Mouse (Mus musculus) WW6 (cell line): ENCODE results near the gene Tbc1d14.
A peak's percentile ranks its signal among the peaks of the same experiment; 100 is the strongest.

ENCODE experiments used
- DNase-seq: peaks from one replicate; pipeline ENCODE4 v3.0.0-alpha.2; 2013; ENCODE audit warnings: low read depth, low spot score

Gene Tbc1d14

DNA sequence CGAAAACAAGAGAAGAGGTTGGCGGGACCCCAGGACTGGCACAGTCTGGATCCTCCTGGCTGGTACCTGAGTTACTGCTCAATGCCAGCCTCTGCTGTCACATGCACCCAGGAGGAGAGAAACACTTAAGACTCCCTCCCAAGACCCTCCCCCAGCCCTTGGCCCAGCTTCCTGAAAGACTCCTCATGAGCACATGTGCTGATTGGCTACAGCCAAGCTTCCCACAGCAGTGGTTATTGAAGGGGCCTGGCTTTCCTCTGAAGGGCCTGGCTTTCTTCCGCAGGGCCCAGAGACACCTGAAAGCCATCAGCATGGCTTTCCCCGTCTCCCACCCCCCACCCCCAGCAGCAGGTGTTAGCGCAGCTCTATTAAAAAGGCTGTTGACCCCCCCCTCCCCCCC lies at the start of gene Tbc1d14:
Gene Tbc1d14, minus strand, starts transcription at position 101 of the 400 bp plus-strand sequence.
- DNase-seq = no peak

DNA sequence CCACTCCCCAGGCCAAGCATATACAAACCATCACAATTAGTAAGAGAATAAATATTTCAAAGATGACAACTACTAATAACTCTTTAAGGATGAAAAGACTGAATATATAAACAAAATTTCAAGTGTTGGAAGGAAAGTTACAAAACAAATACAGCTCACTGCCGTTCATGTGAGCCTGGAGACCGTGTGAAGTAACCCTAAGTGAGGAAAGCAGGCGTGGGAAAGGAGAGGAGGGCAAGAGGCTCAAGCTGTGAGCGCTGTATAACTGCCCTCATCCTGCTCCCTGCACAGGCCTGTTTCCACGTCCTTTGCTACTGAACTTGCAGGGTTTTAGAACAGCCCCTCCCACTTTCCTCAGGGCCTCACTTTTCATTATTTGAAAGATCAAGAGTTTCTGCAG lies 32.5 kb upstream of the Tbc1d14 start:
- DNase-seq = no peak

DNA sequence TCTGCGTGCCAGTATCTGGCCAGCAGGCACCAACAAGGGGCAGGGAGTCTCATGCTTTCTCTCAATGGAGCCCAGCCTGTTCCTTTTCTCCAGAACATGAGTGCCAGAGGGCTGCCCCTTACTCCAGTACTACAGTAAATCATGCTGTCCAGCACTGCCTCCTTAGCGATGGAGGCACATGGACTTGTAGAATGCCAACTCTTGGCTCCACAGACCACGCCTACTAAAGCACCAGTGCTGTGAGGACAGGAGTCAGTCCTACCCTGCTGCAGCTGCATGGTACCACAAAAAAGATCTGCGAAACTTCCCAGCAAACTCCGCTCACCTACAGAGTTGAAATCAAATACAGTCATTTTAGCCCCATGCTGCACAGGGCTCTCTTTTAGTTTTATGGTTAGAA lies 30.6 kb upstream of the Tbc1d14 start:
- no peak for DNase-seq

DNA sequence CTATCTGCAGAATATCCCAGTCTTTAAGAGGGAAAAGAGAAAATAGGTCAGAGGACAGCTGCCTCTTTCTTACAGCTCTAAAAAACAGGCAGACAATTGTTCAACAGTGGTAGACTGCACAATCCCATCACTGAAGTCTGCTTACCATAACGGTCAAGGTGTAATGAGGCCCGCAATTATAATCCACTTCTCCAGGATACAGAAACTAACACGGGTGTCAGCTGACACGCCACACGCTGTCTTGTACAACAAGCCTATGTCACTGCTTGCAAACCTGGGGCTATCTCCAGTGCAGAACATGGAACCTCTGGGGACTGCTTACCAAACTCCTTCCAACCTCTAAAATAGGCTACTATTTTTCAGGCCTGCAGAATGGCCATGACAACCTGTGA lies 28.0 kb upstream of the Tbc1d14 start:
- DNase-seq = no peak

DNA sequence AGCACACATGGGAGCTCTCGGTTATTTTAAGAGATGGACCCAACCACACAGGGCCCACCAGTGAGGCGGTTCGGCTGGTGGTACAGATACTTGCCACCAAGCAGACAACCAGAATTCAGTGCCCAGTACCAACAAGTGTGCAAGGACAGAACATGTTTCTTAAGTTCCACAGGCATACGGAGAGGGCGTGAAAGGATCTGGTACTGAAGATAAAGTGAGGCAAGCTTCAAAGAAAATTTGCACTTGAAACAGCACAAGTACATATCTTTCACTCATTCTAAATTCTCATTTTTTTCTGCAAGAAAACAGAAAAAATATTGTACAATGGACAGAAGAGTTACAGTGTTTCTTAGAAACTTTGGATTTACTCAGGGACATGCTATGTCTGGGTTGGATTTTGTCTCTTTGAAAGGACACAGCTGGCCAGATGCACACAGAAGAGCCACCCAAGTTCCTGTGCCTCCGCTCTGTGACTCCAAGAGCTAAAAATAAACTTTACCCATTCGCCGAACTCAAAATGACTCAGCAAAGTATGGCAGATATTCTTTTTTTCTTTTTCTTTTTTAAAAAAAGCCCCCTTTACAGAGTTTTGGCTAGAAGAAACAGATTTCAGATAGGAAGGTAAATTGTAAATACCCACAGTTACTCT lies 27.5 kb upstream of the Tbc1d14 start:
- DNase-seq = no peak

DNA sequence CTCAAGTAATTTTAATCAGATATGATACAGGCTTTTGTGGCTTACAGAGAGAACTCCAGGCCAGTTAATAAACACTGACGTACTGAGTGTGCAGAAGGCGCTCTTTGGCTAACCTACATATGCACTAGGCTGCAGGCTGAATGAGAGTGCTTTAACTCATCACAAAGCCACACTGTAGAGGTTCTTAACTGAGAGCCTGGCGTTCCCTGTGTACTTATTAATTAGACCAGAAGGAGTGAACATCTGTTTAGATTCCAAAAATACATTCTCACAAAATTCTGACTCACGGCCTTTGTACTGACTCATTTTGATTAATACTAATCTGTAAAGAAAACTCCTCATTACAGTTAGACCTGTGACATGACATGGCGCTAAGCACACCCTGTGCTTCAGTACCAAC lies 25.8 kb upstream of the Tbc1d14 start:
- DNase-seq = no peak

DNA sequence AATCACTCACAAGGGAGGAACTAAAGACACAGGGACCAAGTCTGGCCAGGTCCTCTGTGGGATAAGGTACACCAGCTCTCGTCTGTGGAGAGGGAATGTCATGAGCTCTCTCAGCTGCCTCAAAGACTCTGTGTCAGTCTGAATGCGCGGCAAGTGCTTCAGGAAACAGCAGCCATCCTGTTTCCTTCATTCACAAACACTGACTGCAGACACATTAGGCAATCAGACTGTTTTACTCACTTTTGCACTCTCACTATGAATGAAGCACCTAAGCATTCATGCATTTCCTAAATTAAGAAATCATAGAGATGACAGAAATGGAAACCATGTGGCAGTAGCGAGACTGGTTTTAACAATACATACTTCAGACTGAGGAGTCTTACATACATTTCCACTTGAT lies 25.3 kb upstream of the Tbc1d14 start:
- no peak for DNase-seq

DNA sequence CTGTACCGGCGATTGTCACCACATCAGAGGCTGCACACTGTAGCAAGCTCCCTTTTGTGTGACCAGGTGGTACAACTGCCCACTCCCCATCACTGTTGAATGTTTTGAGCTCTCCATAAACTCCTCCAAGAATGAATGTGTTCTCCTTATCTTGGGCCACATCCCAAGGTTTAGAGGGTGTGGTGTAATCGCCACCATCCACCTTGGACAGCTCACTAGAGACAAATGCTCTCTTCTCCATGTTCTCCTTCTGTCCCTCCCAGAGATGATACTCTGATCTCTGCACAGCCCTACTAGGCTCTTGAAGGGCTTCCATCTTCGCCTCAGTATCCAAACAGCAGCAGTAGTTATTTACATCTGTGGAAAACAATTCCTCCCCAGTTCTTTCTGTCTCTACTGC lies 21.0 kb upstream of the Tbc1d14 start:
- DNase-seq = no peak

DNA sequence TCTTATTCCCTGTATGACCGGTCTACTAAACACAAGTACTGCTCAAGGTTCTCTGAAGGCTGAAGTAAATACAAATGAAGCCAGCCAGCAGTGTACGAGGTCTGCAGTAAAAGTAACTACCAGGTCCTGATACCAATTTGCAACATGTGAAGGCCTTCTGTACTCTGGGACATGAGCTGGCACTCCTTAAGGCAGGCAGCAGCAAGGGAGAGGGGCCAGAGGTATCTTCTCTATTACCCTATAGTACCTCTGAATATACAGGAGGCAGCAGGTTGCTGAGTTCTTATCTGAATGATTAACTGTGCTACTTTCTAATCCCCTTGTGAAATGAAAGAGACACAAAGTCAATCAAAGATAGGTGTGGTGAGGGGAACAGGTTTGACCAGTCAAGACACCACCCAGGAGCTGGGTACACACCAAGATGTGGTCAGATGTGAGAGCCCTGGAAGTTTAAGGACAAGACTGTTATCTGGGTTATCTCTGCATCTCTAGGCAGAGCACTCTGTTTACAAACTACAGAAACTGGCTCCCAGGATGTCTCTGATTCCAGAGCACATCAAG lies 15.9 kb upstream of the Tbc1d14 start:
- no peak for DNase-seq

DNA sequence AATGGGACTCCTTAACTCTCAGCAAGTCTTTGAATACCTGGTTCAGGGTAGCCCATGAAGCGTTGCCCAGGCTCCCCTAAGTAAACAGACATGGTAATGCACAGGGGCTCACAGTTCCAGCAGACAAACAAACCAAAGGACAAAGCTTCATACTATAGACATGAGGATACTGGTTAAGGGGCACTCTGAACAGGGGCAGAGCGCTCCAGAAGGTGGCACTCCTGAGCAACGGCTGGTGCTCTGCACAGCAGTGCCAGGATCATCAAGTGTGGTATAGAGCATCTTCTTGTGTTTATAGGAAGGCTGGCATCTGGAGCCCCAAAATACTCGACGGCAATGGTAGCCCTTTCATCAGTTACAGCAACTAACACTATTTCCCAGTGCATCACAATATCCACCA lies 10.0 kb upstream of the Tbc1d14 start:
- no peak for DNase-seq

DNA sequence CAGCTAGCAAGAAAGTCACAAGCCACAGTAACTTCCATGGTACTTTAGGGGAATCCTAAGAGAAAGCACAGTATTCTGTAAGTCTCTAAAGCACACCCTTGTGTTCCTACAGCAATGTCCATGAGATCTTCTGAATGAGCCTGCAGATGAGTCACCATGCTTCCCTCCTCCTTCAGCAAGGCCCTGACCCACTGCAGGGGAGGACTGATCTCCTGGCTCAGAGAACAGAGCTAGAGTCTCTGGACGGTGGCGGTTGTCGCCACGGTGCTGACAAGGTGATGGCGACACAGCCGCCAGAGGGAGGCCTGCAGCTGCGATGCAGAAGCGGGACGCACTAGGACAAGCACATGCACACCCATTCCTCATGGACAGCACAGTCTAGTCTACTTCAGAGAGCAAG lies 9.0 kb upstream of the Tbc1d14 start:
- DNase-seq = no peak

DNA sequence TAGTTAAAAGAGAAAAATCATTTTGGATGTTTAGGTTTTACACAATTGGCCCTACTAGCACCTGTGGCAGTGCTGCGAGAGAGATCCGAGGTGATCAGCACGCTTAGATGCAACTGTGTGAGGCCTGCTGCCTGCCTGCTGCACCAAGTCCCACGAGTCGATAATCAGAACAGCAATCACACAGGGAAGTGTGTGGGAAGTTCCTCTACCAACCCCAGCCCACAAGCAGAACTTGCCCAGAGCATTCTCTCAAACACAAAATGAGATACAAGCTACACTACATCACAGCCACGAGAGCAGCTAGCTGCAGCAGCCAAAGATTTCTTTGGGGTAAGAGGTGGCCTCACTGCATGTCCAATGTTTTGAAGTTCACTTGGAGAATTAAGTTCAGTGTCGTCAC lies 8.4 kb upstream of the Tbc1d14 start:
- no peak for DNase-seq

DNA sequence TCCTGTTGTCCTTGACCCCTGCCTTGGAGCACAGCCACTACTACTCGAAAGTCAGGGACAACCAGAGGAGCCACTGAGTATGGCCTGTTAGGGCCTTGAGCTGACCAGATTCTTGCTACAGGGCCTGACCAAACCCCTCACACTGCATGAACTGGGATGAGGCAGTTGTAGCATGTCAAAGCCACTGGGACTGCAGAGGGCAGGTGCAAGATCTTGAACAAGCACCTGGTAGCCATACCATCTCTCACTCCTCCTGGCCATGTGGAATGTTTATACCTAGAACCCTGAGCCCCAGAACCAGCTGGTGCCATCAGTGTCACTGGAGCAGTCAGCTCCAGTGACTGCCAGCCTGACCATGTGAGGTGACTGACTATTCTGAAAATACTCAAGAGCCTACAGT lies 5.8 kb upstream of the Tbc1d14 start:
- DNase-seq = no peak

DNA sequence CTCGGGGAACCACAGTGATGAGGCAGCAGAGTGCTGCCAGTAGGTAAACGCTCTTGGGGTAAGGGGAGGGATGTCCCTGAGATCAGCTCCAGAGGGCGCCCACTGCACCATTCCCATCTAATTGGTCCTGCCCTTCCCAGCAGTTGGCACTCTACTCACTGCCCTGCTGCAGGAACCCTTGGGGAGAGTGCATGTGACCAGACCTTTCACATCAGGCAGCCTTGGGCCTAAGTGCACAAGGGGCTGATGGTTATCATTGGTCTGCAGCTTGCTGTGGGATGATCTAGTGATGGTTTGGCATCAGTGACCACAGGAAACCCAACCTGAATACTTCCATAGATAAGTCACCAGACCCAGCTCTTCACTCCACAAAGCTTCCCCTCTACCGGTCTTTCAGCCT lies 4.6 kb upstream of the Tbc1d14 start:
- DNase-seq = no peak

DNA sequence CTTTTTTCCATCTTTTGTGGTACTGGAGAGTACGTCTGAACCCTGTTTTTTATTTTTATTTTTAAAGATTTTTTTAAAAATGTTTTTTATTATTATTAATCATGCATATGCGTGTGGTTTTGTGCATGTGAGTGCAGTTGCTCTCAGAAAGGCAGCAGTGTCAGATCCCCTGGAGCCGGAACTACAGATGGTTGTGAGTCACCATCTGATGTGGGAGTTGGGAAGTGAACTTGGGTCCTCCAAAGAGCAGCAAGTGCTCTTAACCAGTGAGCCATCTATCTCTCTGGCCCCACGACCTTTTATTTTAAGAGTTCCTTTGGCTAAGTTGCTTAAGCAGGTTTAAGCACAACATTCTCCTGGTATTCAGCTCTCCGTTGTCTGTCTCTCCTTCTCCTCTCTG lies 3.1 kb upstream of the Tbc1d14 start:
- no peak for DNase-seq

DNA sequence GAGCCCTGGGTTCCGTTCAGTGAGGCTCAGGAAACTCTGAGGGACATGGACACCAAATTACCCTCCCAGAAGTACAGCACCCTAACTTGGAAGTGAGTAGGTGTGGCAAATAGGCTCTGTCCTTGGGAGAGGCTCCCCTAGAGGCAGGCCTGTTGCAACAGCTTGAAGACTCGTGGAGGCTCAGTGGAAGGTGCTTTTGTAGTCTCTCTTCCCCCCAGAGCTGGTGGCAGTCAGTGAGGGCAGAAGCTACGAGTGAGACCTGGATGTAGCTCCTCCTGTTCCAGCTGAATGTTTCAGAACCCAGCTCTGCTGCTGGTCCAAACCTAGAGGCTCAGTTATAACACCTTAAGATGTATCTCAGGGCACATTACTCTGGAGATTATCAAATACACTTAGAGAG lies 2.0 kb upstream of the Tbc1d14 start:
- no peak for DNase-seq

DNA sequence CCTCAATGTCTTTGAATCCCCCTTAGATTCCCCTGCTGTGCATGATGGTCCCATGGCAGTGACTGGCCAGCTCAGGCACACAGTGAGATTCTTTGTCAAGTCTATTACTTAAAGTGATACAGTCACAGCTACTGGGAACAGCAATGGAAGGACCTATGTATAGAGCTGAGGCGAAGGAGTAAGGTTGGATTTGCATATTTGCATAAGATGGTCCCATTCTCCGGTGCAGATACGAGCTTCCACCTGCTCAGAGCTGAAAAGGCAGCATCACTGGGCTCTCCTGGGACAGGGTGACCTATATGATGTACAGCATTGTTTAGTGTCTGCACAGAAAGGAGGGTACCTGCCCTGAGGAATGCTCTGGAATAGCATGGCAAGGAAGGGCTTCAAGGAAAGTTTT lies 1.3 kb upstream of the Tbc1d14 start:
- no peak for DNase-seq

DNA sequence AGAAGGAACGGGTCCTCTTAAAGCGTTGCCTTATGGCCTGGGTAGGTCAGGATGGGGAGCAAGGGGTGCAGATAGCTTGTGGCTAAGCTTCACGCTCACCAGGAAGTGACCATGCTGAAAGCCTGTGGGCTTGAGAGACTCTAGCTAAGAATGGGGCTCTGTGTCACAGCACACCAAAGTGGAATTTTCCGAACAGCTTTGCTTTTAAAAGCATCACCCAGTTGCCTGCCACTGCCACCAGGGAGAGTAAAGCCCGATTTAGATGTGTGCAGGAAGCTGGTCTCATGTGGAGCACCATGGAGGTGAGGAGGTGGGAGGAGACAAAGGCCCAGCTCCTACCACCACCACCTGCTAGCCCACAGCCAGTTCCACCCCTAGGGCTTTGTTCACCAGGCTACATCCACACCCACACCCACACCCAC lies 2.6 kb downstream of the Tbc1d14 start:
- DNase-seq = no peak

DNA sequence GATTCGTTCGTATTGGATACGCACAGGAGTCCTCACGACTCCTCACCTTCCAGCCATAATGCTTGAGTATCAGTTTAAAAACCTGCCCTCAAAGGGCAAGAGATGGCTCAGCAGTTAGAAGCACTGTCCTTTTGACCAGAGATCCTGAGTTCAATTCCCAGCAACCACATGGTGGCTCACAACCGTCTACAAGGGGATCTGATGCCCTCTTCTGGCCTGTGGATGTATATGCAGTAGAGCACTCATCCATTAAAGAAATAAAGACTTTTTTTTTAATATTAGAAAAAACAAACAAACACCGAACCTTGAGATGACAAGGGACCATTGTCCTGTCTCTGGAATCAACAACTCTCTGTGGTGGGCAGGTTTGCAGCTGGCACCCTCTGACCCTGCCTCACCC lies 8.8 kb downstream of the Tbc1d14 start:
- DNase-seq = no peak

DNA sequence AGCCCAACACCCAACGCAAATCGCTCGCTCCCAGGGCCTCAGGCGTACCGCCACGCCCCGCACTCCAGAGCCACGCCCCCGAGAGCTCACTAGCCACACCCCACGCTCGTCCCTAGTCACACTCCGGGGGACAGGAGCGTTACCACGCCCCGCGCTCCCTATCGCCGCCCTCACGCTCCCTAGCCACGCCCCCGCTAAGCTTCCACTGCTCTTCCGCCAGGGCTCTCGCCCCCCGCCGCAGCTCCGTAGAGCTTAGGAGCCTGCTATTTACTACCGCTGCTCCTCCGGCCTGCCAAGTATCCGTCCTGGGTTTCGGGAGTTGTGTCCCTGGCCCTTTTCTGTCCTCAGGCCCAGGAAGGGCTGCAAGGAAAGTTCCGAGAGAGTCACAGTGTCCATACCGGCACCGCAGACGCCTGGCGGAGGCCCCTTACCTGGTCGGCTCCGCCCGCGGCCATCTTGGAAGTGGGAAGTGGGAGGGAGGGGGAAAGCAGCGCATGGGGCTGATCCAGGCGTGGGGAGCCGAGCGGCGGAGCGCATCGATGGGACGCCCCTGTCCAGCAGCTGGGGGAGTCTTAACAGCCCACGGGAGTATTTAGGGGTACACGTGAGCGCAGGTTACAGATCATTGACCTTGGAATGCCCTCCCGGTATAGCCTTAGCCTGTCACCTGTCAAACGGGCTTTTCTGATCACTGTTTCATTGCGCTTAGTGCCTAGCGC lies 11.0 kb downstream of the Tbc1d14 start:
- peak; percentile 96 for DNase-seq

DNA sequence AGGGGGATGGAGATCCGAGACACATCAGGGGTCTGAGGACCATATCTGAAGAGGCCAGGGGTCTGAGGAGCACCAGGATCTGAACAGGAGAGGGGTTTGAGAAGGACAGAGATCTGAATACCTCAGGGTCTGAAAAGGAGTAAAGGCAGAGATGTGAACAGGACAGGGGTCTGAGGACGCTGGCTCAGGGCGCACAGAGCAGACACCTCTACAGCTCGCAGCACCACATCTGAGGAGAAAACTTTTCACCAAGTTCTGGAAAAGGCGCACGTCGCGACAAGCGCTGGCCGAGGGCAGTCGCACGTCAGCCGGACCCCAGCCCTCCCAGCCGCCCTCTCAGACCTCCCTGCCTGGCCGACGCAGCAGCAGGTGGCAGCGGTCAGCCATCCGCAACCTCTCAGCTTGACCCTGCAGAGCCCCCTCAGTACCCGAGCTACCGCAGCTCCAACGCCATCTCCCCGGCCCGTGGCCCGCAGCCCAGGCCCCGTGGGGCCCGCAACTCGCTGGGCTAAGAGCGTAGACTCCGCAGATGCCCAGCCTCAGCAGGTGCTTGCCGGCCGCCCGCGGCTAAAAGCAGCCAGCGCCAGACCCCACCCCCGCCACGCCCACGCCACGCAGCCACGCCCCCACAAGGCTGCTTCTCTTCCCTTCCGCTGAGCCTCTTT lies 11.7 kb downstream of the Tbc1d14 start:
- no peak for DNase-seq

DNA sequence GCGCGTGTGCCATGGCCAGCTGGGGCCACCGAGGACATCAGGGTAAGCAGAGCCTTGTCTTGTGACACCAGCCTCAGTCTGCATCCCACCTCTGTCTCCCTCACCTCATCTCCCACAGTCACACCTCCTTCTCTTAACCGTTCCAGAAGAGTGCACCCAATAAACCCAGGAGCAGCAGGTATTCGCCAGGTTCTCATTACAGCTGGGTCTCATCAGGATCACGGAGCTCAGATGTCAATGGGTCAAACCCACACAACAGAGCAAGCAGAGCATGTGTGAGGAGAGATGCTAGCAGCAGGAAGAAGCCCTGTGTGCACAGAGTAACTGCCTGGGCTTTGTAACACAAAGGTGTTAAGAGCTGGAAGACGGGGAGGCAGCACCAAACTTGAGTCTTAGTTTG lies 13.1 kb downstream of the Tbc1d14 start:
- DNase-seq = no peak

DNA sequence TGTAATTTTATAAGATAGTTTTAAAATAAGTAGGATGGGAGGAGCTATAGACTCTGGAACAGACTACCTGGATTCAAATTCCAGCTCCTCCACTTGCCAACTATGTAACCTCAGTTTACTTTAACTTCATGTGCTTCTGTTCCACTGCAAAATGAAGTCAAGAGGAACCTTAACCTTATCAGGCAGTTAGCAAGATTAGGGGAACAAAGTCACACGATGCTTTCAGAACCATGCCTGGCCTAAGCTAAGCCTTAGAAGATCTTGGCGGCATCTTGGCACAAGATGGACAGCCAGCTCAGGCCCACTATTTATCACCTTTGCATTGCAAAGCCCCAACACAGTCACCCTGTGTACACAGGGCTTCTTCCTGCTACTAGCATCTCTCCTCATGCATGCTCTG lies 14.1 kb downstream of the Tbc1d14 start:
- no peak for DNase-seq
